Mouse (Mus musculus): Measurements from ENCODE around the gene Ank3.

DNA sequence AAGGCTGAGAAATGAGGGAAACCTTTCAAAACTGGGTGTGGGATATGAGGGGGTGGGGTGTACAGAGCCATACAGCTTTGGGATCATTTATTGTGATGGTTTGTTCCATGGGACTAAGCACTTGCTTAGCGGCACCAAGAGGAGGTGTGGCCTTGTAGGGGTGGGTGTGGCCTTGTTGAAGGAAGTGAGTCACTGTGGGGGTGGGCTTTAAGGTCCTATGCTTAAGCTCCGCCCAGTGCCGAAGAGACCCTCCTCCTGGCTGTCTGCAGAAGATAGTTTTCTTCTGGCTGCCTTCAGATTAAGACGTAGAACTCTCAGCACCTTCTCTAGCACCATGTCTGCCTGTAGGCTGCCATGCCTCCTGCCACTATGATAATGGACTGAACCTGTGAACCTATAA lies 9.1 kb upstream of the Ank3 start:
- TF ChIP-seq POLR2A (IDR thresholded peaks at IDR 0.05; ENCODE audit: borderline replicate concordance, control insufficient read depth, low read depth, low read length) (no peak), CTCF (IDR thresholded peaks at IDR 0.05; ENCODE audit: control insufficient read depth, insufficient read depth, low read length) (no peak)
